Mouse (Mus musculus): ENCODE results near the gene Zbtb32. TPM values are rescaled to one million over a fixed set of nuclear protein-coding genes. Genes with fewer than 3 reads are reported as not detected.

Gene Zbtb32
- total RNA-seq, 1 experiment from 2014 or later = 0.33 TPM

Small RNAs within 50 kb of the gene (microRNA-seq; reads per million reads assigned to microRNA genes)
- gene Gm38670 = 1.4 to 1.7 reads per million in 2 experiments
- 0 to 0.34 reads per million in 2 experiments for gene Mir3569

Other genes with a start within 250 kb of the Zbtb32 start
- 16.6 and 19.4 TPM in 2 replicates for gene Lrfn3, start 236.1 kb downstream of the Zbtb32 start, total RNA-seq (2021)
- gene Tyrobp, start 185.1 kb downstream of the Zbtb32 start, total RNA-seq (2021) = 14.9 and 15.0 TPM in 2 replicates
- gene Hcst, start 179.1 kb downstream of the Zbtb32 start, total RNA-seq (2021) = 2.6 TPM in 1 of 2 replicates, not detected in the other
- 1.2 and 2.1 TPM in 2 replicates for gene Nfkbid, start 177.2 kb downstream of the Zbtb32 start, total RNA-seq (2021)
- gene Aplp1, start 153.4 kb downstream of the Zbtb32 start, total RNA-seq (2021) = 19.6 and 29.9 TPM in 2 replicates
- not detected in 2 replicates for gene Kirrel2, start 141.2 kb downstream of the Zbtb32 start, total RNA-seq (2021)
- gene Nphs1, start 140.6 kb downstream of the Zbtb32 start, total RNA-seq (2021) = not detected in 2 replicates
- gene Prodh2, start 105.3 kb downstream of the Zbtb32 start, total RNA-seq (2021) = 1.6 TPM in 1 of 2 replicates, not detected in the other
- gene Arhgap33, start 63.8 kb downstream of the Zbtb32 start, total RNA-seq (2021) = 5.6 and 7.4 TPM in 2 replicates
- 30.2 and 33.5 TPM in 2 replicates for gene Hspb6, start 46.7 kb downstream of the Zbtb32 start, total RNA-seq (2021)
- gene Proser3, start 46.6 kb downstream of the Zbtb32 start, total RNA-seq (2021) = 14.8 TPM in 2 replicates
- 56.9 and 67.6 TPM in 2 replicates for gene Lin37, start 39.1 kb downstream of the Zbtb32 start, total RNA-seq (2021)
- gene U2af1l4, start 35.6 kb downstream of the Zbtb32 start, total RNA-seq (2021) = 71.9 and 81.8 TPM in 2 replicates
- 6.3 and 8.0 TPM in 2 replicates for gene Gm49396, start 35.6 kb downstream of the Zbtb32 start, total RNA-seq (2021)
- gene Psenen, start 35.3 kb downstream of the Zbtb32 start, total RNA-seq (2021) = 148 and 160 TPM in 2 replicates
- gene Igflr1, start 33.5 kb downstream of the Zbtb32 start, total RNA-seq (2021) = 4.4 and 6.7 TPM in 2 replicates
- gene Kmt2b, start 10.2 kb downstream of the Zbtb32 start, total RNA-seq (2021) = 60.7 and 73.7 TPM in 2 replicates
- 0.36 TPM in 1 of 2 replicates, not detected in the other for gene Upk1a, start 13.9 kb upstream of the Zbtb32 start, total RNA-seq (2021)
- 1,003 and 1,219 TPM in 2 replicates for gene Cox6b1, start 27.2 kb upstream of the Zbtb32 start, total RNA-seq (2021)
- not detected in 2 replicates for gene Etv2, start 36.9 kb upstream of the Zbtb32 start, total RNA-seq (2021)
- gene Rbm42, start 51.4 kb upstream of the Zbtb32 start, total RNA-seq (2021) = 78.4 and 87.5 TPM in 2 replicates
- gene Haus5, start 66.1 kb upstream of the Zbtb32 start, total RNA-seq (2021) = 12.6 and 13.5 TPM in 2 replicates
- not detected in 2 replicates for gene Pmis2, start 72.7 kb upstream of the Zbtb32 start, total RNA-seq (2021)
- gene 2200002J24Rik, start 100.0 kb upstream of the Zbtb32 start, total RNA-seq (2021) = 5.5 and 11.1 TPM in 2 replicates
- 3.6 and 3.8 TPM in 2 replicates for gene Atp4a, start 113.3 kb upstream of the Zbtb32 start, total RNA-seq (2021)
- 209 TPM in 2 replicates for gene Tmem147, start 130.6 kb upstream of the Zbtb32 start, total RNA-seq (2021)
- gene Gapdhs, start 144.8 kb upstream of the Zbtb32 start, total RNA-seq (2021) = not detected in 2 replicates
- 310 and 338 TPM in 2 replicates for gene Sbsn, start 152.6 kb upstream of the Zbtb32 start, total RNA-seq (2021)
- gene Dmkn, start 164.8 kb upstream of the Zbtb32 start, total RNA-seq (2021) = 1.4 and 2.6 TPM in 2 replicates
- gene Krtdap, start 189.0 kb upstream of the Zbtb32 start, total RNA-seq (2021) = not detected in 2 replicates
- 0.52 TPM in 1 of 2 replicates, not detected in the other for gene Ffar2, start 224.9 kb upstream of the Zbtb32 start, total RNA-seq (2021)

All from adrenal gland, postnatal 25 days (tissue).